Mouse (Mus musculus): ENCODE measurements around the gene Prdx2.

DNA sequence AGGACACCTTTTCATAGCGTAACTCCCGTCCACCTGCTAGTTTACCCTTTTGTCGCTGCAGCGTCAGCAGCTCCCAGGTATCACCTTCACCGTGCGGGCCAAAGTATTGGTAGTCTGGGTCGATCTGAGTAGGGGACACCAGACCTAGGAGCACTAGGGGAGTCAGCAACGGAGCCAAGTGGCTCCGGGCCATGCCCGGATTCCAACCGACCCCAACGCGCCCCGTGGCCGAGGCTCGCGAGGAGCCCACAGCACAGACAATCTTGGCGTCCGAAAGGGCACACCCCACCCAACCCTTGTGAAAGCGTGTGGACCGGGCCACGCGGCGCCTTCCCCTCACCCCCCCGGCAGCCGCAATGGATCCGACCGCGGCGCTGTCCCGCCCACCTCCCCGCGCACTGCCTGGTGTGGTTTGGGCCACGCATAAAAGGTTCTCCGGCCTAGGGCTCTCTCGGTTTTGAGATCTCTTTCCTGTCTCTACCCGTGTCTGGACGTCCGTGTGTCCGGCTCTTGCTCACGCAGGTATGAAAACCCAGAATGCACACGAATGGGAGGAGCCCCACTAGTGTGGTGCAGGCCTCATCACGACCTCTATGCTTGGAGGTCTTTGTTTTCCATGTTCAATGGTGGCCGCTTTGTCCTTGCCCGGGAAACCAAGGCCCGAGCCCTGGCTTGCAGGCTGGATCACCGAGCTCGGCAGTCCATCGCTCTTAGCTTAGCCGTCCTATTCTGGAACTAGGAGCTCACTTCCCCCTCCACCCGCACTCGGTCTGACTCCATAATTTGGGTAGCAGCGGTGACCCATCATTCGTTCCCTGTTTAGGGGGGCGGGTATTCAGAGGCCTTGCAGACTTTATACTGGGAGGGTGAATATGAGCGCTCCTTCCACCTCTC, at the start of gene Prdx2, which contains the start of the genes Gm49661 and Rnaseh2a:
- TF ChIP-seq CTCF (IDR thresholded peaks at IDR 0.05; ENCODE audit: low read depth) (no peak), EP300 (IDR thresholded peaks at IDR 0.05; ENCODE audit: low read depth) (peak; percentile 19; the same call in 1 of the 2 replicates)
